Mouse (Mus musculus) cortical plate, adult 2 months (tissue): ENCODE results near the gene Pik3r5. TPM values are rescaled to one million over a fixed set of nuclear protein-coding genes. Genes with fewer than 3 reads are reported as not detected.
A peak's percentile ranks its signal among the peaks of the same experiment; 100 is the strongest.

Source experiments
- H3K27ac ChIP-seq: fragments of 200-500 bp; 2 replicates; pipeline ENCODE4 v1.5.1; 2012; ENCODE audit warnings: low read length, control low read depth, inconsistent platforms; ENCODE audit not compliant: insufficient read depth
- H3K4me1 ChIP-seq: fragments of 200-500 bp; 2 replicates; pipeline ENCODE4 v1.6.1; 2011; ENCODE audit warnings: low read length; ENCODE audit not compliant: control insufficient read depth, insufficient read depth
- H3K4me3 ChIP-seq: fragments of 200-500 bp; 2 replicates; pipeline ENCODE4 v1.5.1; 2011; ENCODE audit warnings: mild to moderate bottlenecking, low read length, control low read depth; ENCODE audit not compliant: insufficient read depth
- CTCF ChIP-seq: fragments of 200-500 bp; IDR thresholded peaks from 2 replicates; pipeline ENCODE4 v1.5.1; 2011; ENCODE audit warnings: mild to moderate bottlenecking, control low read depth, low read length; ENCODE audit not compliant: insufficient read depth; ENCODE audit errors: extremely low read depth
- POLR2A ChIP-seq: fragments of 200-500 bp; IDR thresholded peaks from 2 replicates; pipeline ENCODE4 v1.6.1; 2011; ENCODE audit warnings: mild to moderate bottlenecking, low read length, control low read depth; ENCODE audit not compliant: insufficient read depth; ENCODE audit errors: extremely low read depth
- polyA plus RNA-seq: library from polyadenylated mRNA; depleted of rRNA; stranded (reverse); fragments of >200 nt; gene quantifications from 2 replicates; pipeline ENCODE4 v1.2.3, GENCODE M21; 2012

Gene Pik3r5
- polyA plus RNA-seq, 1 experiment = 2.6 TPM

GRCm38 (mm10) chr11:68400727-68401219 lies 31.1 kb upstream of the Pik3r5 start, which contains the start of gene Ntn1:
TSS of gene Ntn1 (minus strand) at chr11:68400823.
- Histone ChIP-seq H3K4me3 (peak within 1 kb of the TSS; percentile 20; the same call in 1 of the 2 replicates), H3K27ac (no peak within 1 kb of the TSS), H3K4me1 (no peaks in the 10 kb centered on the region)
- TF ChIP-seq POLR2A = no peak
- no peak for TF ChIP-seq CTCF

- no peak overlapping the region for H3K4me3 ChIP-seq
- no peaks in the 10 kb centered on the region for H3K4me1 ChIP-seq
- H3K27ac ChIP-seq = no peak overlapping the region
- TF ChIP-seq POLR2A = no peak
- no peak for TF ChIP-seq CTCF
Measured at GRCm38 (mm10) chr11:68401428-68401827, 30.5 kb upstream of the Pik3r5 start.

GRCm38 (mm10) chr11:68404185-68404584 lies 27.7 kb upstream of the Pik3r5 start:
- no peak overlapping the region for H3K4me3 ChIP-seq
- TF ChIP-seq POLR2A (no peak), CTCF (peak; percentile 16; the same call in 1 of the 2 replicates)
- H3K4me1 ChIP-seq = no peaks in the 10 kb centered on the region
- H3K27ac ChIP-seq = no peak overlapping the region

- TF ChIP-seq POLR2A = no peak
- TF ChIP-seq CTCF = no peak
- Histone ChIP-seq H3K4me3 (no peak overlapping the region), H3K4me1 (no peaks in the 10 kb centered on the region), H3K27ac (no peak overlapping the region)
Measured at GRCm38 (mm10) chr11:68405576-68405975, 26.3 kb upstream of the Pik3r5 start.

GRCm38 (mm10) chr11:68407266-68407926 lies 24.5 kb upstream of the Pik3r5 start:
- H3K4me1 ChIP-seq = no peaks in the 10 kb centered on the region
- TF ChIP-seq CTCF = no peak
- TF ChIP-seq POLR2A = no peak

GRCm38 (mm10) chr11:68408127-68408526 lies 23.8 kb upstream of the Pik3r5 start:
- no peak overlapping the region for H3K27ac ChIP-seq
- no peak overlapping the region for H3K4me3 ChIP-seq
- TF ChIP-seq CTCF (peak; percentile 89), POLR2A (no peak)
- no peaks in the 10 kb centered on the region for H3K4me1 ChIP-seq

More at GRCm38 (mm10) chr11:68407266-68407926, 24.5 kb upstream of the Pik3r5 start:
- Histone ChIP-seq H3K27ac (no peak overlapping the region), H3K4me3 (no peak overlapping the region)

GRCm38 (mm10) chr11:68417001-68417400 lies 14.9 kb upstream of the Pik3r5 start:
- no peak for TF ChIP-seq CTCF
- TF ChIP-seq POLR2A = no peak
- no peak overlapping the region for H3K27ac ChIP-seq
- H3K4me3 ChIP-seq = no peak overlapping the region
- H3K4me1 ChIP-seq = no peaks in the 10 kb centered on the region

GRCm38 (mm10) chr11:68417831-68418230 lies 14.1 kb upstream of the Pik3r5 start:
- H3K27ac ChIP-seq = no peak overlapping the region

GRCm38 (mm10) chr11:68425492-68426315 lies 6.2 kb upstream of the Pik3r5 start:
- Histone ChIP-seq H3K4me3 (no peak overlapping the region), H3K27ac (no peak overlapping the region), H3K4me1 (no peaks in the 10 kb centered on the region)
- no peak for TF ChIP-seq POLR2A
- no peak for TF ChIP-seq CTCF

More at GRCm38 (mm10) chr11:68417831-68418230, 14.1 kb upstream of the Pik3r5 start:
- no peaks in the 10 kb centered on the region for H3K4me1 ChIP-seq
- H3K4me3 ChIP-seq = no peak overlapping the region
- peak; percentile 66 for TF ChIP-seq CTCF
- no peak for TF ChIP-seq POLR2A

- H3K27ac ChIP-seq = no peak overlapping the region
Measured at GRCm38 (mm10) chr11:68427083-68427570, 4.8 kb upstream of the Pik3r5 start.

More at GRCm38 (mm10) chr11:68427083-68427570, 4.8 kb upstream of the Pik3r5 start:
- TF ChIP-seq CTCF = no peak
- no peak for TF ChIP-seq POLR2A
- Histone ChIP-seq H3K4me3 (no peak overlapping the region), H3K4me1 (no peaks in the 10 kb centered on the region)
